Mouse (Mus musculus): Measurements from ENCODE around the gene Lmtk3. TPM values are rescaled to one million over a fixed set of nuclear protein-coding genes. Genes with fewer than 3 reads are reported as not detected.

Gene Lmtk3
- total RNA-seq, 4 experiments from 2014 or later, result 0.22 TPM; not detected in 3

Other genes with a start within 250 kb of the Lmtk3 start
- gene Hsd17b14, start 228.8 kb upstream of the Lmtk3 start, total RNA-seq (2022), result 1 to 10 TPM in 3 of 4 experiments, under 1 TPM in 1; 0.40 to 2.0 (median 1.1) TPM
- 100 to 1,000 TPM; 295 to 316 (median 308) TPM for gene Bcat2, start 213.6 kb upstream of the Lmtk3 start, total RNA-seq (2022)
- gene Fgf21, start 168.2 kb upstream of the Lmtk3 start, total RNA-seq (2022), result not detected
- not detected for gene Fut1, start 166.4 kb upstream of the Lmtk3 start, total RNA-seq (2022)
- under 1 TPM; 0.20 to 0.53 (median 0.35) TPM for gene Izumo1, start 161.9 kb upstream of the Lmtk3 start, total RNA-seq (2022)
- 10 to 100 TPM; 17.8 to 27.2 (median 26.2) TPM for gene Rasip1, start 156.2 kb upstream of the Lmtk3 start, total RNA-seq (2022)
- 1 to 10 TPM; 2.0 to 5.9 (median 5.1) TPM for gene Mamstr, start 143.8 kb upstream of the Lmtk3 start, total RNA-seq (2022)
- gene Fut2, start 117.3 kb upstream of the Lmtk3 start, total RNA-seq (2022), result 1 to 10 TPM in 1 of 4 experiments, under 1 TPM in 3; 0.19 to 1.5 (median 0.58) TPM
- under 1 TPM in 2 of 4 experiments, not detected in 2; 0.22 to 0.25 TPM for gene Ntn5, start 99.7 kb upstream of the Lmtk3 start, total RNA-seq (2022)
- gene Sec1, start 89.3 kb upstream of the Lmtk3 start, total RNA-seq (2022), result under 1 TPM in 3 of 4 experiments, not detected in 1; 0.16 to 0.25 (median 0.23) TPM
- gene Car11, start 83.9 kb upstream of the Lmtk3 start, total RNA-seq (2022), result 1 to 10 TPM; 5.5 to 8.7 (median 8.1) TPM
- gene Dbp, start 78.7 kb upstream of the Lmtk3 start, total RNA-seq (2022), result 100 to 1,000 TPM in 3 of 4 experiments, 10 to 100 TPM in 1; 72.2 to 183 (median 152) TPM
- 100 to 1,000 TPM; 552 to 697 (median 598) TPM for gene Rpl18, start 68.3 kb upstream of the Lmtk3 start, total RNA-seq (2022)
- gene Sphk2, start 65.7 kb upstream of the Lmtk3 start, total RNA-seq (2022), result 10 to 100 TPM; 15.3 to 19.3 (median 18.4) TPM
- under 1 TPM; 0.19 to 0.55 (median 0.44) TPM for gene Fam83e, start 62.5 kb upstream of the Lmtk3 start, total RNA-seq (2022)
- not detected for gene Spaca4, start 57.9 kb upstream of the Lmtk3 start, total RNA-seq (2022)
- gene Sult2b1, start 931 bp downstream of the Lmtk3 start, total RNA-seq (2022), result not detected
- gene Cyth2, start 30.8 kb downstream of the Lmtk3 start, total RNA-seq (2022), result 10 to 100 TPM; 54.0 to 65.5 (median 62.1) TPM
- gene Kcnj14, start 41.0 kb downstream of the Lmtk3 start, total RNA-seq (2022), result 1 to 10 TPM in 3 of 4 experiments, under 1 TPM in 1; 0.87 to 6.1 (median 3.1) TPM
- gene Grwd1, start 47.2 kb downstream of the Lmtk3 start, total RNA-seq (2022), result 10 to 100 TPM; 10.2 to 16.0 (median 13.6) TPM
- 100 to 1,000 TPM; 115 to 134 (median 127) TPM for gene Kdelr1, start 89.0 kb downstream of the Lmtk3 start, total RNA-seq (2022)
- 1 to 10 TPM; 1.1 to 2.2 (median 1.3) TPM for gene Grin2d, start 94.6 kb downstream of the Lmtk3 start, total RNA-seq (2022)
- gene Syngr4, start 113.0 kb downstream of the Lmtk3 start, total RNA-seq (2022), result not detected
- gene Tmem143, start 113.2 kb downstream of the Lmtk3 start, total RNA-seq (2022), result 100 to 1,000 TPM; 115 to 143 (median 126) TPM
- 10 to 100 TPM; 17.3 to 24.6 (median 22.3) TPM for gene Emp3, start 137.7 kb downstream of the Lmtk3 start, total RNA-seq (2022)
- gene Ccdc114, start 140.3 kb downstream of the Lmtk3 start, total RNA-seq (2022), result 1 to 10 TPM in 3 of 4 experiments, under 1 TPM in 1; 0.66 to 1.4 (median 1.2) TPM
- gene Abcc6, start 246.6 kb downstream of the Lmtk3 start, total RNA-seq (2022), result not detected
- 100 to 1,000 TPM in 1 of 4 experiments, 10 to 100 TPM in 3; 87.3 to 107 (median 96.3) TPM for gene Nomo1, start 250.0 kb downstream of the Lmtk3 start, total RNA-seq (2022)

All from heart, adult 8-10 months (tissue).